Mouse (Mus musculus) olfactory bulb, adult 2 months (tissue): Measurements from ENCODE around the gene Padi3.

ENCODE experiments used
- CTCF ChIP-seq: fragments of 200-500 bp; IDR thresholded peaks from 2 replicates; pipeline ENCODE4 v1.5.1; 2012; ENCODE audit warnings: low read depth, mild to moderate bottlenecking, low read length, moderate library complexity; ENCODE audit not compliant: insufficient read depth
- POLR2A ChIP-seq: fragments of 200-500 bp; IDR thresholded peaks from 2 replicates; pipeline ENCODE4 v1.6.1; 2012; ENCODE audit warnings: mild to moderate bottlenecking, low read depth, low read length, moderate library complexity; ENCODE audit not compliant: insufficient read depth

- TF ChIP-seq CTCF = no peak
- no peak for TF ChIP-seq POLR2A
These were observed 35.2 kb upstream of the Padi3 start, which contains the start of gene Padi1 for GRCm38 (mm10) chr4:140845666-140846065.
